Mouse (Mus musculus) kidney, adult 2 months (tissue): ENCODE measurements around the gene Pdcd4. TPM values are rescaled to one million over a fixed set of nuclear protein-coding genes. Genes with fewer than 3 reads are reported as not detected.

Experiments used
- DNase-seq: peaks from one replicate; pipeline ENCODE4 v3.0.0; 2021
- H3K27ac ChIP-seq: fragments of 200-500 bp; 2 replicates; pipeline ENCODE4 v1.5.1; 2012; ENCODE audit warnings: low read depth, low read length, control low read depth, inconsistent platforms; ENCODE audit not compliant: insufficient read depth
- H3K27me3 ChIP-seq: fragments of 200-500 bp; replicated peaks from 2 replicates; pipeline ENCODE4 v1.6.1; 2012; ENCODE audit warnings: mild to moderate bottlenecking, moderate library complexity, low read length, inconsistent platforms; ENCODE audit not compliant: control insufficient read depth, insufficient read depth
- H3K36me3 ChIP-seq: fragments of 200-500 bp; 2 replicates; pipeline ENCODE4 v1.6.1; 2012; ENCODE audit warnings: mild to moderate bottlenecking, moderate library complexity, low read length, inconsistent platforms; ENCODE audit not compliant: control insufficient read depth, insufficient read depth
- H3K4me1 ChIP-seq: fragments of 200-500 bp; 2 replicates; pipeline ENCODE4 v1.6.1; 2011; ENCODE audit warnings: low read length; ENCODE audit not compliant: control insufficient read depth, insufficient read depth
- H3K4me3 ChIP-seq: fragments of 200-500 bp; 2 replicates; pipeline ENCODE4 v1.5.1; 2011; ENCODE audit warnings: mild to moderate bottlenecking, low read depth, low read length, control low read depth; ENCODE audit not compliant: insufficient read depth
- CTCF ChIP-seq: fragments of 200-500 bp; conservative IDR thresholded peaks from 2 replicates; pipeline ENCODE4 v1.5.1; 2011; ENCODE audit warnings: low read depth, mild to moderate bottlenecking, control low read depth, low read length, moderate library complexity, mixed read lengths; ENCODE audit not compliant: insufficient read depth, insufficient read length
- POLR2A ChIP-seq: fragments of 200-500 bp; IDR thresholded peaks from one replicate; pipeline ENCODE4 v1.6.1; 2011; ENCODE audit warnings: low read depth, low read length, control low read depth
- WGBS: fragments of 180-500 bp; shearing (Covaris S2); methylation state at CpG from one replicate; pipeline ENCODE4 v1.1.7; 2018; 5-methylcytosine and 5-hydroxymethylcytosine counted together
- polyA plus RNA-seq: library from polyadenylated mRNA; depleted of rRNA; stranded (reverse); fragments of >200 nt; gene quantifications from 2 replicates; pipeline ENCODE4 v1.2.3, GENCODE M21; 2012

Gene Pdcd4
- polyA plus RNA-seq, 1 experiment, result 10.3 TPM

- Histone ChIP-seq H3K27ac (no peak overlapping the region), H3K27me3 (no peaks in the 10 kb centered on the region), H3K4me1 (no peaks in the 10 kb centered on the region), H3K4me3 (no peak overlapping the region), H3K36me3 (no peaks in the 10 kb centered on the region)
- DNase-seq, result no peak
- TF ChIP-seq CTCF (no peak), POLR2A (no peak)
- 74% methylated on average over 3 of the region's 3 CpGs for WGBS
Observed at GRCm38 (mm10) chr19:53893711-53894171, 1.7 kb downstream of the Pdcd4 start.

- no peak overlapping the region for H3K4me3 ChIP-seq
- no peaks in the 10 kb centered on the region for H3K4me1 ChIP-seq
- peak; percentile 66 for DNase-seq
- peak overlapping the region; percentile 62; the same call in 1 of the 2 replicates for H3K27ac ChIP-seq
- 61% methylated on average over 12 of the region's 12 CpGs for WGBS
- H3K27me3 ChIP-seq, result no peaks in the 10 kb centered on the region
- H3K36me3 ChIP-seq, result no peaks in the 10 kb centered on the region
- no peak for TF ChIP-seq POLR2A
- no peak for TF ChIP-seq CTCF
Observed at GRCm38 (mm10) chr19:53894538-53895121, 2.6 kb downstream of the Pdcd4 start.

DNA sequence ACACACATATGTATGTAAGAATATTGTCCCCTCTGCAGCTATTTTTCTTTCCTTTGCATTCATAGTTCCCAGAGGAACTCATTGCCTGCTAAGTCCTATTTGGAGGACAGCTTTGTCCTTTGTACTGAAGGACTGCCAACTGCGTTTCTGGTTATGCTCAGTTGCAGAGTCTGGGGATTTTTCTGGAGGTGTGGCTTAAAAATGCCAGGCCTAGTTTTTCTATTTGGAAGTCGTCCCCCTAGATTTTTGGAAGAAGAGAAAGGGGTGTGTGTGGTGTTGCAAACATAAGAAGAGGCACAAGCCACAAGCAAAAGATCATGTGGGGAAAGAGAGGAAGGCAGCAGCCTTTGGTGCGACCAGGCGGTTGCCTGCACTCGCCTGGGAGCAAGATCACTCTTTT lies 6.0 kb downstream of the Pdcd4 start:
- Histone ChIP-seq H3K4me1 (peaks cover 6% of the 10 kb centered on the region; the same call in 1 of the 2 replicates), H3K4me3 (no peak overlapping the region), H3K36me3 (no peaks in the 10 kb centered on the region), H3K27me3 (no peaks in the 10 kb centered on the region), H3K27ac (0 out of 2 replicates have a peak overlapping the region, but pooled peaks have one; percentile 12)
- 77% methylated on average over 5 of the region's 5 CpGs for WGBS
- no peak for TF ChIP-seq POLR2A
- TF ChIP-seq CTCF, result no peak
- DNase-seq, result no peak

DNA sequence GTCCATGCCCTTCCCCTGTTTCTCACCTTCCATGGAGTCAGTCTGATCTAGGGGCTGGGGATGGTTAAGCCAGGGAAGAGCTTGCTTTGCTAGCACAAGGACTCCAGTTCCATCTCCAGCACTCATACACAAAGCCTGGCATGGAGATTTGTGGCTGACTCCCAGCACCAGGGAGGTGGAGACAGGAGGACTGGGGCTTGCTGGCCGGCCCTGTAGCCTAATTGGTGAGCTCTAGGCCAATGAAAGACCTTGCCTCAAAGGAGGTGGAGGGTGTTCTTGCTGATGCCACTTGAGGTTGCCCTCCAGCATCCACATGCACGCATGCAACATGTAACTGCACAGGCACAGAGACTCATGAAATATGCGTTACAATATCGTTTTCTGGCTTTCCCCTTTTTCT lies 6.5 kb downstream of the Pdcd4 start:
- no peak for DNase-seq
- peaks cover 6% of the 10 kb centered on the region; the same call in 1 of the 2 replicates for H3K4me1 ChIP-seq
- 0 out of 2 replicates have a peak overlapping the region, but pooled peaks have one; percentile 12 for H3K27ac ChIP-seq
- 79% methylated on average over 4 of the region's 4 CpGs for WGBS
- TF ChIP-seq CTCF (no peak), POLR2A (no peak)
- no peaks in the 10 kb centered on the region for H3K36me3 ChIP-seq
- no peaks in the 10 kb centered on the region for H3K27me3 ChIP-seq
- no peak overlapping the region for H3K4me3 ChIP-seq

DNA sequence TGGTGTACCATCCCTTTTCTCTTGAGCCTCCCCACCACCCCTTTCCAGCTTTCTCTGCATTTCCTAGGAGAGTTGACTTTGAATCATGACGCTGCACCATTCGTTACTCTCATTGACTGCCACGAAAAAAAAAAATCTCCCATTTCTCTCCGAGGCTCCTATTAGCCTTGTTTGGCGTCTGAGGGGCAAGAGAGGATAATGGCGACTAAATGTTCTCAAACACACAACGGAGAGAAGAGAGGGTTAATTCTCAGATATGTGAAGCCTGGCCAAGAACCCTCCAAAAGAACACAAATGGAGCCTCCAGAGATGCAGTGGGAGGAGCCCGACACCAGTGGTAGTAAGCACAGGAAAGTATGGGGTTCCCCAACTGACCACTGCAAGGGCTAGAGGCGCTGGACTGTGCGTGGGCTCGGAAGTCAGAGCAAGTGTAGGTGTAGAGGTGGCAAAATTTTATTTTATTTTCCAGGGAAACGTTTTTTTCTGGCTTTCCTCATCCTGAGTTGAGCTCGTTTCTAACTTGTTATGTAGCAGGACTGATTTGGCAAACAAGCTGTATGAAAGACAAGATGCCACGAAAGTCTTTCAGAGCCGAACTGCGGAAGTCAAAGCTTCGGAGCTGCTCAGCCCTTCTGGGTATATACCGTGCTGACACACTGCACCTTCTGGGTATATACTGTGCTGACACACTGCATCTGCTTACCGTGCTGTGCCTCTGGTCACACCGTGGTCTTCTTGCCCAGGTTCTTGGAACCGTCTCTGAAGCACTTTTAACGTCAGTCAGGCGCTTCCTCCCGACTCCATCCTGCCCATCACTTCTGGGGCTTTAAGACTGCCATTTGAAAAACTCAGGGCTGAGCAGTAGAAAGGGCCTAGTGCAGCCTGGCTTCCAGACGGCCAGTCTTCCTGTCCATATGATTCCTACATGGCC lies 7.2 kb downstream of the Pdcd4 start:
- Histone ChIP-seq H3K27me3 (no peaks in the 10 kb centered on the region), H3K27ac (no peak overlapping the region), H3K36me3 (no peaks in the 10 kb centered on the region), H3K4me1 (peaks cover 6% of the 10 kb centered on the region; the same call in 1 of the 2 replicates), H3K4me3 (no peak overlapping the region)
- TF ChIP-seq POLR2A (no peak), CTCF (no peak)
- WGBS, result 81% methylated on average over 25 of the region's 25 CpGs
- no peak for DNase-seq

DNA sequence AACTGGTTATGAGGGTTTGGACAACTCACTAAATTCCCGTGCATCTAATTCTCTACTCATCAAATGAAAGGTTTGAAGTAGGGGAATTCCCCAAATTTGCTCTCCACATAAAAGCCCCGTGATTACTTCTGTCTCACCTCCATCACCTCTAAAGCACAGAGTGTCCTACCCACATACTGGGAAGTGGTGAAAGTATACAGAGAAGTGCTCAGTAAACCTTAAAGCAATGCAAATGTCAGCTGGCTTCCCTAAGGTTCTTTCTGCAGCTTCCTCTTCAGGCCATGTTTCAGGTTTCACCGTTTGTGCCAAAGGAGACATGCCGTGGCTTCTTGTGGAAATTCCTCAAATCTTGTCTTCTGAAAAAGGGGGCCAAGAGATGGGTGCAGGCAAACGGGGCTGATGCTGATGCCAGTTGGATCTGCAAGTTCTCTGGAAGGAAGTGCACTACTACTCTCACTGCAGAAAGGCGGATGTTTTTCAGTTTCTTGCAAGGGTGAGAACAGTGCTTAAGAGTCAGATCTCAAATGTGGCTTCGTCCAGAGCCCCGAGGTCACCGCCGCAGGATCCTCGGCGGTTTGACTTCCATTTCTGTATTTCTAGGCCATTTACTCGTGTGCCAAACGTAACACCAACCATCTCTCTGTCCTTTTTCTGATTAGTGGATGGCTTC lies 8.0 kb downstream of the Pdcd4 start:
- H3K4me1 ChIP-seq, result peaks cover 6% of the 10 kb centered on the region; the same call in 1 of the 2 replicates
- H3K27me3 ChIP-seq, result no peaks in the 10 kb centered on the region
- no peak overlapping the region for H3K27ac ChIP-seq
- 83% methylated on average over 14 of the region's 14 CpGs for WGBS
- H3K36me3 ChIP-seq, result no peaks in the 10 kb centered on the region
- H3K4me3 ChIP-seq, result no peak overlapping the region
- no peak for DNase-seq
- TF ChIP-seq POLR2A, result no peak
- no peak for TF ChIP-seq CTCF
